Mouse (Mus musculus) bone marrow macrophage, adult 2 months (primary cell): Measurements from ENCODE around the gene Rnf208. TPM values are rescaled to one million over a fixed set of nuclear protein-coding genes. Genes with fewer than 3 reads are reported as not detected.

Experiments
- H3K27ac ChIP-seq: 2 replicates; pipeline ENCODE4 v1.5.1; 2012; ENCODE audit warnings: low read depth, low read length; ENCODE audit not compliant: insufficient read depth
- H3K4me1 ChIP-seq: 2 replicates; pipeline ENCODE4 v1.6.1; 2012; ENCODE audit warnings: low read length; ENCODE audit not compliant: control insufficient read depth, insufficient read depth
- H3K4me3 ChIP-seq: 2 replicates; pipeline ENCODE4 v1.5.1; 2012; ENCODE audit warnings: mild to moderate bottlenecking, low read length, moderate library complexity; ENCODE audit not compliant: insufficient read depth
- CTCF ChIP-seq: IDR thresholded peaks from 2 replicates; pipeline ENCODE4 v1.5.1; 2012; ENCODE audit warnings: low read depth, mild to moderate bottlenecking, low read length, moderate library complexity
- POLR2A ChIP-seq: IDR thresholded peaks from 2 replicates; pipeline ENCODE4 v1.6.1; 2012; ENCODE audit warnings: mild to moderate bottlenecking, low read depth, low read length, borderline replicate concordance
- polyA plus RNA-seq: library from polyadenylated mRNA; stranded (reverse); fragments of >200 nt; gene quantifications from 2 replicates; pipeline ENCODE4 v1.2.4, GENCODE M21; 2012; ENCODE audit not compliant: missing spikeins, insufficient read depth, insufficient read length

Rnf208 gene
- polyA plus RNA-seq = 0.66 TPM in 1 of 2 replicates, not detected in the other

DNA sequence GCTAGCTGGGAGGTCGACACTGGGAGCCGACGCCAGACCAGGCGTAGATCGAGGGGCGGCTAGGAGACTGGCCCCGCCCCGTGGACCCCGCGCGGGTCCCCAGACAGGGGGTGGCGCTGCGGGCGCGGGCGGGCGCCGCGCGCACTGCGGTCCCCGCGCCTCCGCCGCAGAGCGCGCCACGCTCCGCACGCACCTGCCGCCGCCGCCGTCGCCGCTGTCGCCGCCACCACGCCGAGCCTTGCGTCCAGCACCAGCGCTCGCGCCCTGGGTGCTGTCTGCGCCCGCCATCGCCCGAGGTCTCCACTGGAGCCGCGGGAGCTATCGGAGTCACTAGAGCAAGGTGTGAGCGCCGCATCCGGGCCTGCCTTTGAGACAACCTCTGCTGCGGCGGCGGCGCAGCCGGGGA, at the start of gene Rnf208, which contains the start of gene Cysrt1:
TSS of gene Rnf208 (plus strand) at position 155 of the 406 bp plus-strand sequence.
TSS of gene Cysrt1 (minus strand) at position 352 of the 406 bp plus-strand sequence.
- Histone ChIP-seq H3K4me1 (peaks cover 13% of the 10 kb centered on the region; the same call in 1 of the 2 replicates), H3K27ac (no peak within 1 kb of the TSS), H3K4me3 (peak within 1 kb of the TSS; percentile 43)
- TF ChIP-seq POLR2A (no peak), CTCF (no peak)

DNA sequence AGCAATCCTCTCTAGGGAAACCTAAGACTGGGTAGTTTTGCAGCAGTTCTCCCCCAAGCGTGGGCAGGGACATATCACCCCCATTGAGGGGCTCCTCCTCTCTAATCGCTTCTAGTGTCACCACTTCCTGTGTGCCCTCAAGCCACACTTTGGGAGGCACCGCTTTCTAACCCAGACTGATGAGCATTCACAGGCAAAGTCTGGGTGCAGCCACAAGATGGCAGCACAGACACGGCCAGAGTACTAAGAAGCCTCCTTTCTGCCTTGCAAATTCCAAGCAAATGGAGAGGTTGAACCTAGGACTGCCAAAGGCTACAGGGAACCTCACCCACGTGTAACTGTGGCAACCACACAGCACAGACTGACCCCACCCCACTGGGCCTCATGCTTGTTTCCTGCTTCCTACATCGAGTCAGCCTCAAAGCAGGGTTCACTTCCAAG, 48.7 kb upstream of the Rnf208 start:
- Histone ChIP-seq H3K4me3 (peak overlapping the region; percentile 76), H3K4me1 (peaks cover 18% of the 10 kb centered on the region), H3K27ac (peak overlapping the region; percentile 87)
- TF ChIP-seq POLR2A = no peak
- peak; percentile 64 for TF ChIP-seq CTCF

DNA sequence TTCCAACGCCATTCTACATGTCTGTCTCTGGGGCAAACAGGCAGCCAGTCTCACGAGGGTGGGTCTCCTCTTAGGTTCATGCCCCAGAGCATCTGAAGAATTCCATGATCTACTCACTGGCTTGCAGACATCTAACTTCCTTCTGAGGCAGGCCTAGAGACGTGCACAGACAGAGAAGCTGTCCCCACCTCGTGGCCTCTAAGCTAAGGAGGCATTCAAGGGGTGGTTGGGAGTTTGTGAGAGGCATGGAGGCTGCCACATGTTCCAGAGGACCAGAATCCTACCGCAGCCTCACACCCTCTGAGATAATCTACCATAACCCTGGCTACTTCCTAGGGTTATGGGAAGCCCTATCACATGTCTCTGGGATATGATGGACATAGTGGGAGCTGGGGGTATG, 48.0 kb upstream of the Rnf208 start:
- Histone ChIP-seq H3K4me1 (peaks cover 20% of the 10 kb centered on the region), H3K27ac (peak overlapping the region; percentile 87), H3K4me3 (peak overlapping the region; percentile 76)
- TF ChIP-seq CTCF (no peak), POLR2A (no peak)

DNA sequence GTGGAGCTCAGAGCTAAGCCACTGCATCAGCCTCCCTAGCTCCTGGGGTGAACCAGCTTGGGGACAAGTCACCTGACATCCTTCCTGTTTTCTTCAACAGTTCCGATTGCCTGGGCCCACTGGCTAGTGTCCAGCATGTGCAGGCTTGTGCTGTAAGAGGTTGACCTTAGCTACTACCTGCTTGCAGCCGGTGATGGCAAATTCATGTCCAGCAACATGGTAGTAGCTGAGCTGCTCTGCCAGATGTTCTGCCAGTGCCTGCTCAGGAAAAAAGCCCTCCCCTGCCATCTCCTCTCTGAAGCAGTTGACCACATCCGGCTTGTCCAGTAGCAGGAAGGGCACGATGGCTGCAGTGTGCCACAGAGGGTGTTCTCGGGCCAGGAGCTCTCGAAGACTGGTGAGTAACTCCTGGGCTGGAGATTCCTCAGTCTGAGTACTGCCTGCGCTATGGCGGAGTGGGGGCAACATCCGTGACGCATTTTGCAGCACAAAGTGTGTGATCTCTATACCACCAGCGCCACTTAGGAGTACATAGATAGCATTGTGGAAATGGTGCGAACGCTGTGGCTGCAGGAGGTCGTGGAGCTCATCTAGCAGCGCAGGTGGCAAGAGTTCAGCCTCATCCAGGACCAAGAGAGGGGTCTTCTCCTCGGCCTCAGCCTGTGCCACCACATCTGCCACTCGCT, 47.4 kb upstream of the Rnf208 start:
- Histone ChIP-seq H3K4me1 (peaks cover 21% of the 10 kb centered on the region), H3K27ac (peak overlapping the region; percentile 87), H3K4me3 (peak overlapping the region; percentile 76)
- TF ChIP-seq POLR2A = 0 out of 2 replicates have a peak, but pooled peaks have one; percentile 40
- TF ChIP-seq CTCF = no peak

DNA sequence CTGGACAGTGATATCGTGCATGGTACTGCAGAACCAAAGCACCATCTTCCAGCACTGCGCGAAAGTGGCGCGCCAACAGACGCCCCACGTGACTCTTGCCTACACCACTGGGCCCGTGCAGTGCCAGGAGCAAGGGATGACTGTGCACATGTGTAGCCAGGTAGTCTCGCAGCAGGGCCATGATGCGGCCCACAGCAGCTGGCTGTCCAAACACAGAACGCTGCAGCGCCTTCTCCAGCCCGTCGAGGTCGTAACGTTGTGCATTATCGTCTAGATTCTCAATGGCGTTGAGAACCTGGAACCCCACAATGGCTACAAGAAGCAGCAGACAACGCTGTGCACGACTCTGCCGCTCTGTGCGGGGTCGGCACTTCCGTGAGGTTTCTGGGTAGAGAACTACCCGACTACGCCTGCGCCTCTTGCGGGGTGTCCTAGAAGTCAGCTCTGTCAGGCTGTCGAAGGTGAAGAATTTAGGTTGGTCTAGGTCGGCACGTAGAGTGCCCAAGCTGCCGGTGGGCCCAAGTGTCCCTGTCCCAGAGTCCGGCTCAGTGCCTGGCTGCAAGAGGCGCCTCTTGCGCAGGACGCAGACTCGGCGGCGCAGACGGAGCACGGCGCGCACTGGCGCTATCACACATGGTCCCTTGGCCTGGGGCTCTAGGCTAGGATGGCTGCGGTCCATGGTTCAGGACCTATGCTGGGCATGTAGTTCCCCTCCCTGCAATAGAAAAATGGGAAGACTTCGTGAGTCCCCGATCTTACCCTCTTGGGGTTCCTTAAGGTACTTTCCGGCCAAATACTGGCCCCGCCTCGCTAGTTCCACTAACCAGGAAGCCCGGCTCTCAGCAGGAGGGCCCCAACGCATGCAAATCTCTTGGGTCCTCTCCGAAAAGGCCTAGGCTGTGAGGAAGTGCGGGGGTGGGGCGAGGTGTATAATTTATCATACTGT, 46.6 kb upstream of the Rnf208 start:
- Histone ChIP-seq H3K27ac (peak overlapping the region; percentile 87), H3K4me3 (peak overlapping the region; percentile 76), H3K4me1 (peaks cover 21% of the 10 kb centered on the region)
- TF ChIP-seq CTCF (no peak), POLR2A (no peak)

DNA sequence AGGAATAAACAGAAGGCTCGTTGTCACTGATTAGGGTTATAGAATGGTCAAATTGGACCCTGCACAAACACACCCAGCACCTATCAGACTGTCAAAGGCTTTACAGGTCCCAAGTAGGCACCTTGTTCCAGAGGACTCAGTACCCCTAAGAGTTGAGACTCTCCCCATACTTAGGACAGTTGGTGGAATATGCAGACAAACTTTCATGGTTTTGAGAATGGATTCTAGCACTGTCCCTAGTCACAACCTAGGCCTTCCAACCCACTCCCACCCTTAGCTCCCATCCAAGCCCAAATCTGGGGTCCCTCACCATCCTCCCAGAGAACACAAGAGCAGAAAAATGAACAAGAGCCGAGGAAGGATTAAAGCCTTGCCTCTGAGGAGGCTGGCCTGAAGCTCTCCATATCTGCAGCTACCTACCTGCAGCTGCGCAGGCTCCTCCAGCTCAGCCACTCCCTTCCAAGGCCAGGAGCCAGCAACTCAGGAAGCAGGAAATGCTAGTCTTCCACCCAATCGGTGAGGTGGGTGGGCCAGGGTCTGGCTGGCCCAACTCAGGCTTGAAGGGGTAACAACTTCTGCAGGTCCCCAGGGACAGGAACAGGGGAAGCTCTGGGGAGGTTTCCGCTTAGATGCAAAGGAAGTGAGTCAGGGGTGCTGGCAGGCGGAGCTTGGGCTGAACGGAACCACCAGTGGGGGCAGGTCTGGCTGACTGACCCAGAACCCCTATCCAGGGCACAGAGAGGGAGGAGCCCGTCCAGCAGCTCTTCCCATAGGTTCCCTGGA, 45.7 kb upstream of the Rnf208 start, which contains the start of gene Tor4a:
TSS of gene Tor4a (minus strand) at position 715 of the 783 bp plus-strand sequence.
- Histone ChIP-seq H3K4me1 (peaks cover 21% of the 10 kb centered on the region), H3K4me3 (peak within 1 kb of the TSS; percentile 76), H3K27ac (peak within 1 kb of the TSS; percentile 87)
- no peak for TF ChIP-seq POLR2A
- no peak for TF ChIP-seq CTCF

DNA sequence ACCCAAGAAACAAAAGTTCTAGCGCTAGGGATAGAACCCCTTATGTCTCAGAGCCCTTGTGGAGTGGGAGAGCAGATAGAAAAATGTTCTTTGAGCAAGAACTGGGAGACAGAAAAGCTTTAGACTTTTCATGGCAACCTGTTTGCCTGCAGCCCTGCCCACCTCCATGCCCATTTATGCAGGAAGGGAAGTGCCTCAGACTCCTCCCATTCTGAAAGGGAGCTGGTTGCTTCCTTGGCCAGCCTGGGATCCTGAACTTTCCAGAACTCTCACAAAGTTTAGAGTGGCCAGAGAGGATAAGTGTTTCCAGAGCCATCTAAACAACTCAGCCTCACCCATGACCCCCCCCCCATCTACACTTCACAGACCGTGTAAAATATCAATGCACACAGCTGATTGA, 44.9 kb upstream of the Rnf208 start:
- no peak for TF ChIP-seq POLR2A
- TF ChIP-seq CTCF = no peak
- Histone ChIP-seq H3K4me1 (peaks cover 21% of the 10 kb centered on the region), H3K27ac (peak overlapping the region; percentile 87), H3K4me3 (peak overlapping the region; percentile 76)

DNA sequence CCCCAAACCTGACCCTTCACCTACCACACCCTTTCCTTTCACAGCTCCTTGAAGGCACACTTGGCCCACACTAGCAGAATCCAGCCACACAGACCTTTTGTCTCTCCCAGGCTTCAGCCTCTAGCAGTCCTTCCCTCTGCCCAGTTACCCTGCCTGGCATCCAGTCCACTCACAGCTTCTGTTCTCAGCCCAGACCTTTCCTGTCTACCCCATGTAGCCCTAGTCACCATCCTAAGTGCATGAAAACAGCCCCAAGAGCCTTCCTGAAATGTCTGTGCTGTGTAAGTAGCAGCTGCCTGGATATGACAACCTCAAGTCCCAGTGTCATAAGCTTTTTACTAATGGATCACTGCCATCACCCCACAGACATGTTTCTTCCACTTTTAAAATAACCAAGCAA, 44.1 kb upstream of the Rnf208 start:
- no peak for TF ChIP-seq POLR2A
- H3K4me1 ChIP-seq = peaks cover 21% of the 10 kb centered on the region

DNA sequence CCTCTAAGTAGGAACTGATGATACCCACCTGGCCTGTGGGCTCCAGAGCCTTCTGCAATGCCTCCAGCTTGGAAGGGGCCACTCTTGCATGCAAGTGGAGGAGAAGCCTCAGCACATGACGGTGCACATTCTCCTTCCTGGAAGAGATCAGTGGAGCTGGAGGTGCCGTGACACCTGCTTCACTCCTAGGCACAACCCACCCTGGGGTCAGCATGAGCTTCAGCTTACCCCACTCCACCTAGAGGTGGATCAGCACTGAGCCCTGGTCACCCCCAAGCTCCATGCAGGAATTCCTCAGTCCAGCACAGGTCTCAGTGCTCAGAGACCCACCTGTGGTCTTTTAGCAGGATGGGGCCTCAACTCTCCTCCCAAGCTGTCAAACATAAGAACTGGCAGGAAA, 41.4 kb upstream of the Rnf208 start:
- H3K4me1 ChIP-seq = peaks cover 15% of the 10 kb centered on the region
- H3K4me3 ChIP-seq = no peak overlapping the region
- TF ChIP-seq POLR2A (no peak), CTCF (no peak)
- H3K27ac ChIP-seq = no peak overlapping the region

More for the DNA sequence above, 44.1 kb upstream of the Rnf208 start:
- no peak overlapping the region for H3K4me3 ChIP-seq
- peak overlapping the region; percentile 87; the same call in 1 of the 2 replicates for H3K27ac ChIP-seq
